Mouse (Mus musculus): ENCODE results near the gene Yy2. TPM values are rescaled to one million over a fixed set of nuclear protein-coding genes. Genes with fewer than 3 reads are reported as not detected.

Gene Yy2
- polyA plus RNA-seq, 1 experiment from 2014 or later, result 3.6 TPM

DNA sequence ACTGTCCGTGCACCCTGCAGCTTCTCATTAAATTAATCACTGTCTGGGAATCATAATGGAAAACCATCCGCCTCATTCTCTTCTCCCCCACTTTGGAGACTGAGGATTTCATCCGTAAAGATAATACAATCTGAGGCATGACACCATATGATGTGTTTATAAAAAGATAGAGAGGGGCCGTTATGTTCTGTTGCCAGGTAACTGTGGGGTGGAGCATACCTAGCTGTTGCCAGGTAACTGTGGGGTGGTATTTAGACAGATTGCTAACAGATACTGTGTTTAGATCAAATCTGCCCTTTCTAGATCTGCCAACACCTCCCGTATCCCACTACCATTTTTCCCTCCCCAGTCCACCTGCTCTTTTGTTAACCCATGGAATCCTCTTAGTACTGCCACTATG is 18.2 kb upstream of the Yy2 start:
- H3K36me3 ChIP-seq (ENCODE audit: control insufficient read depth, insufficient read depth, low read length), result 0 out of 2 replicates have a peak, but pooled peaks cover 9% of the 10 kb centered on the region
- no peak overlapping the region for H3K4me2 ChIP-seq (ENCODE audit: low read length)
- 58% methylated on average over 5 of the region's 5 CpGs for WGBS
- no peak for ATAC-seq (replicated peaks; ENCODE audit: low FRiP score, low TSS enrichment, low read depth)
- no peak overlapping the region for H3K4me3 ChIP-seq (ENCODE audit: low read depth, low read length)
- H3K27me3 ChIP-seq (replicated peaks; ENCODE audit: control insufficient read depth, insufficient read depth, low read length), result no peaks in the 10 kb centered on the region
- H3K4me1 ChIP-seq (replicated peaks; ENCODE audit: control insufficient read depth, insufficient read depth, low read length), result no peaks in the 10 kb centered on the region
- H3K27ac ChIP-seq (ENCODE audit: low read depth), result no peak overlapping the region
- no peak overlapping the region for H3K9ac ChIP-seq (ENCODE audit: low read length)
- H3K9me3 ChIP-seq (ENCODE audit: control insufficient read depth, low read length), result no peaks in the 10 kb centered on the region
- no peak for DNase-seq (ENCODE audit: low spot score)

DNA sequence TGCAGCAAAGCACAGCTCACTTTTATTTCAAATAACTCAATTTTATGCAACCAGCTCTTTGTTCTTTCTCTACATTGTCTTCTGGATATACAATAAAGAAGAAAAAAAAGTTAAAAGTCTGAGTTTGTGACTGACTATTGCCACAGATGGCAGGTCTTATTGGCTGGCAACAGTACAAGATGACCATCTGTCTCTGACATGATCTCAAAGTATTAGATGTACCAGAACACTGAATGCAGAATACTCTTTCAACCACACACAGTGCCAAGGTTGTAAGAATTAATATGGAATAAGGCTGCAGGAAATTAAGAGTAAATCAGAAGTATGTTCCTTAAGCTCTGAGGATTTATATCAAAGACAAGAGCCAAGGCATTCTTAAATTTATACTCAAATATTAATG is 17.6 kb upstream of the Yy2 start:
- Histone ChIP-seq H3K27ac (ENCODE audit: low read depth) (no peak overlapping the region), H3K36me3 (ENCODE audit: control insufficient read depth, insufficient read depth, low read length) (0 out of 2 replicates have a peak, but pooled peaks cover 9% of the 10 kb centered on the region), H3K27me3 (replicated peaks; ENCODE audit: control insufficient read depth, insufficient read depth, low read length) (no peaks in the 10 kb centered on the region), H3K9ac (ENCODE audit: low read length) (no peak overlapping the region), H3K4me1 (replicated peaks; ENCODE audit: control insufficient read depth, insufficient read depth, low read length) (no peaks in the 10 kb centered on the region), H3K4me3 (ENCODE audit: low read depth, low read length) (no peak overlapping the region), H3K9me3 (ENCODE audit: control insufficient read depth, low read length) (no peaks in the 10 kb centered on the region), H3K4me2 (ENCODE audit: low read length) (no peak overlapping the region)
- ATAC-seq (replicated peaks; ENCODE audit: low FRiP score, low TSS enrichment, low read depth), result no peak
- no peak for DNase-seq (ENCODE audit: low spot score)

DNA sequence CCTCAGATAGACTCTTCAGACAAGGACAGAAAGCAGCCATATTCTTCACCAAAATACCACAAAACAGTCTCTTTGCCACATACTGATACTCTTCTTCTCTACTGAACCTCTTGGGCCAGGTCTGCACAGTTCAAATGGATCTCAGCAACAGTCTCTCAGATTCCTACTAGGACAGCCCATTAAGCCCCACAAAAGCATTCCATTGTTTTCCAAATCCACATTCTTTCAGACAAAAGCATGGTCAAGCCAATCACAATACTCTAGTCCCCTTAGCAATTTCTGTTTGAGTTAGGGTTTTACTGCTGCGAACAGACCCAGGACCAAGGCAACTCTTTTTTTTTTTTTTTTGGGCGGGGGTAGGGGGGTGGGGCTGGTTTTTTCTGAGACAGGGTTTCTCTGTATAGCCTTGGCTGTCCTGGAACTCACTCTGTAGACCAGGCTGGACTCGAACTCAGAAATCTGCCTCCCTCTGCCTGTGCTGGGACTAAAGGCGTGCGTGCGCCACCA is 10.4 kb upstream of the Yy2 start:
- H3K4me1 ChIP-seq (replicated peaks; ENCODE audit: control insufficient read depth, insufficient read depth, low read length), result no peaks in the 10 kb centered on the region
- no peaks in the 10 kb centered on the region for H3K27me3 ChIP-seq (replicated peaks; ENCODE audit: control insufficient read depth, insufficient read depth, low read length)
- H3K9ac ChIP-seq (ENCODE audit: low read length), result no peak overlapping the region
- DNase-seq (ENCODE audit: low spot score), result no peak
- no peak for ATAC-seq (replicated peaks; ENCODE audit: low FRiP score, low TSS enrichment, low read depth)
- 89% methylated on average over 6 of the region's 6 CpGs for WGBS
- H3K36me3 ChIP-seq (ENCODE audit: control insufficient read depth, insufficient read depth, low read length), result no peaks in the 10 kb centered on the region; the same call in 1 of the 2 replicates
- no peaks in the 10 kb centered on the region for H3K9me3 ChIP-seq (ENCODE audit: control insufficient read depth, low read length)
- H3K4me2 ChIP-seq (ENCODE audit: low read length), result no peak overlapping the region
- H3K4me3 ChIP-seq (ENCODE audit: low read depth, low read length), result no peak overlapping the region
- no peak overlapping the region for H3K27ac ChIP-seq (ENCODE audit: low read depth)

DNA sequence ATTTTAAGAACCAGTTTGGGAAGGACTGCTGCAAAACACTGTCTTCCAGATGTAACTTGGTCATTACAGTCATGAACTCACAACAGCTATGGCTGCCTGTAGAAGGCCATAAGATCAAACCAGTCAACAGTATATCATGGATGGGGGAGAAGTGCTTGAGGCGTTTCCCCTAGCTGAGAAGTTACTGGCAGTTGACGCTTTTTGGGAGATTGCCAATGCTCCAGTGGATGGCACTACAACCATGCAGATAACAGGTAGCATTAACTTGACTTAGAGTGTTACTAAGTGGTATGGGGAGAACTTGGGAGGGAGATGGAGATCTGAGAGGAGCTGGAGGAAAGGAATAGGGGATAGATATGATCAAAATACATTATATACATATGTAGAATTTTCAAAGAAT is 5.9 kb upstream of the Yy2 start:
- Histone ChIP-seq H3K9ac (ENCODE audit: low read length) (no peak overlapping the region), H3K4me2 (ENCODE audit: low read length) (no peak overlapping the region), H3K4me1 (replicated peaks; ENCODE audit: control insufficient read depth, insufficient read depth, low read length) (no peaks in the 10 kb centered on the region), H3K36me3 (ENCODE audit: control insufficient read depth, insufficient read depth, low read length) (peaks cover 7% of the 10 kb centered on the region), H3K9me3 (ENCODE audit: control insufficient read depth, low read length) (no peaks in the 10 kb centered on the region), H3K27me3 (replicated peaks; ENCODE audit: control insufficient read depth, insufficient read depth, low read length) (no peaks in the 10 kb centered on the region), H3K27ac (ENCODE audit: low read depth) (no peak overlapping the region), H3K4me3 (ENCODE audit: low read depth, low read length) (no peak overlapping the region)
- 90% methylated on average over 2 of the region's 2 CpGs for WGBS
- ATAC-seq (replicated peaks; ENCODE audit: low FRiP score, low TSS enrichment, low read depth), result no peak
- DNase-seq (ENCODE audit: low spot score), result no peak

DNA sequence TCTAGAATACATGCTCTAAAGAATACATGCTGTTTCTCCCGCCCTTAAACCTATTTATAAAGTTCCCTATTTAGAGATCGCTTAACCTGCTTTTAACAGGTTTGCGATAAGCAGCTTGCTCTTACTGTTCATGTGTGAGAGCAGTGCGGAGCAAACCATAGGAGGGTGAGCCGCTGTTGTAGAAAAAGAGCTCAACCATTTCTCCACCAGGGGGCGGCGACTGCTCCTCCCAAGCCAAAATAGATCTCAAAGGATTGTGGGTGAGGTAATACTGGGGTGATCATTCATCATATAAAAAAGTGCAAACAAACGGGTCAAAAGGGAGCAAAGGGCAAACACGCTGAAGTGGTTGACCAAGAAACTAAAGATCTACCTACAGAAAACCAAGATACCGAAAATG is 5.0 kb downstream of the Yy2 start:
- no peak for DNase-seq (ENCODE audit: low spot score)

DNA sequence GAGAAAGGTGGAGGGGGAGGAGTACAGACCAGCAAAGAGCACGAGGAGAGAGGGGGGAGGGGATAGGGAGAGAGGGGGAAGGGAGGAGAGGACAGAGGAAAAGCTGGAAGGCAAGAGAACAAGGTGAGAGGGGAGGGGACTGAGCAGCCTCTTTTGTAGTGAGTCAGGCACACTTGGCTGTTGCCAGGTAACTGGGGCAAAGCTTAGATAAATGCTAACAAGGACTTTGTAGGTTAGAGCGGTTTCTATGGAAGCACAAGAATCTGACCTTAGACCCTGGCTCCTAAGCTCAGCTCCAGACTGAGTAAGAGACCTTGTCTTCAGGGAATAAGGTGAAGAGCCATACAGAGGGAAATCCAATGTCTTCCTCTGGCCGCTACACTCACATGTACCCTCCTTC is 21.7 kb downstream of the Yy2 start:
- ATAC-seq (replicated peaks; ENCODE audit: low FRiP score, low TSS enrichment, low read depth), result peak; percentile 88
- 26% methylated on average over 3 of the region's 3 CpGs for WGBS
- Histone ChIP-seq H3K9ac (ENCODE audit: low read length) (no peak overlapping the region), H3K4me1 (replicated peaks; ENCODE audit: control insufficient read depth, insufficient read depth, low read length) (no peaks in the 10 kb centered on the region), H3K4me2 (ENCODE audit: low read length) (no peak overlapping the region), H3K36me3 (ENCODE audit: control insufficient read depth, insufficient read depth, low read length) (peaks cover 12% of the 10 kb centered on the region; the same call in 1 of the 2 replicates), H3K4me3 (ENCODE audit: low read depth, low read length) (no peak overlapping the region), H3K27ac (ENCODE audit: low read depth) (no peak overlapping the region), H3K9me3 (ENCODE audit: control insufficient read depth, low read length) (no peaks in the 10 kb centered on the region), H3K27me3 (replicated peaks; ENCODE audit: control insufficient read depth, insufficient read depth, low read length) (no peaks in the 10 kb centered on the region)
- DNase-seq (ENCODE audit: low spot score), result no peak

More for the DNA sequence above, 5.0 kb downstream of the Yy2 start:
- WGBS, result 82% methylated on average over 10 of the region's 10 CpGs
- Histone ChIP-seq H3K27me3 (replicated peaks; ENCODE audit: control insufficient read depth, insufficient read depth, low read length) (no peaks in the 10 kb centered on the region), H3K9me3 (ENCODE audit: control insufficient read depth, low read length) (no peaks in the 10 kb centered on the region), H3K4me2 (ENCODE audit: low read length) (no peak overlapping the region), H3K4me1 (replicated peaks; ENCODE audit: control insufficient read depth, insufficient read depth, low read length) (no peaks in the 10 kb centered on the region), H3K27ac (ENCODE audit: low read depth) (no peak overlapping the region), H3K9ac (ENCODE audit: low read length) (no peak overlapping the region), H3K36me3 (ENCODE audit: control insufficient read depth, insufficient read depth, low read length) (peaks cover 13% of the 10 kb centered on the region), H3K4me3 (ENCODE audit: low read depth, low read length) (no peak overlapping the region)
- ATAC-seq (replicated peaks; ENCODE audit: low FRiP score, low TSS enrichment, low read depth), result no peak

Other genes starting within 250 kb of the Yy2 start
- 0.08 and 0.22 TPM in 2 replicates for gene Phex, start 153.7 kb downstream of the Yy2 start, polyA plus RNA-seq (2014; fragmentation: Nextera tagmentation; extraction: Ambion mirVana)
- gene Sms, start 76.7 kb downstream of the Yy2 start, polyA plus RNA-seq (2014; fragmentation: Nextera tagmentation; extraction: Ambion mirVana), result 56.6 and 59.7 TPM in 2 replicates
- 23.8 and 25.5 TPM in 2 replicates for gene Mbtps2, start 29.7 kb upstream of the Yy2 start, polyA plus RNA-seq (2014; fragmentation: Nextera tagmentation; extraction: Ambion mirVana)
- gene Smpx, start 129.9 kb upstream of the Yy2 start, polyA plus RNA-seq (2014; fragmentation: Nextera tagmentation; extraction: Ambion mirVana), result 0.45 and 0.65 TPM in 2 replicates
- 0.27 and 0.36 TPM in 2 replicates for gene Klhl34, start 249.4 kb upstream of the Yy2 start, polyA plus RNA-seq (2014; fragmentation: Nextera tagmentation; extraction: Ambion mirVana)

All from intestine, embryonic 14.5 days (tissue).